Comparison of ENCODE assay signal across 11 mouse cellular contexts in the genomic region with DNA sequence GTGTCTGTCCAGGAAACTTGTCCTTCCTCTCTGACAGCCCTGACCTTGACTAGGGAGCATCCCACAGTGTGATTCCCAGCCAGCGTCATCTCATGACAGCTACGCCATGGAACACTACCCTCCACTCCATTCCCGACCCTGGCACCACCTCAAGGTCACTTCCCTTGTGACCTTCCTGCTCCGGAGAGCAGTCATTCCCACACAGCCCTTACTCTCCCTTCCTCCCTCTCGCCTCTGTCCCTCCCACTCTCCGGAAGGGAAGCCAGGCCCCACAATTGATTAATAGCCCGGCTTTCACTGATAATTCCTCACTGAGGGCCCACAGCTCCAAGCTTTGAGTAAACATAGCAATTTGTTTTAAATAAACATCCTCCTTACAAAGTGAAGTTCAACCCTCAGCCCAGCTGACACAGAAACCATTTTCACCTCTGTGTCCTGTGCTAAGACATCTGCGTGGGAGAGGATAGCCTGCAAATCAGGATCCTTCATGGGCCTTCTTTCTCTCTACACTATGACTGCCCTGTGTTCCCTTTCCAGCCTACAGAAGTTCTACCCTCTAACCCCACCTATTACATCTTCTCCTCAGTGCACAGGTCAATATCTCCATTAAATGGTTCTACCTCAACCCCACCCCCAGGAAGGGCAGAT. TPM values are rescaled to one million over a fixed set of nuclear protein-coding genes. Genes with fewer than 3 reads are reported as not detected.
DNase-seq lines count a peak whose midpoint lies in the region; ATAC-seq and TF ChIP-seq lines count a peak whose summit lies in the region.
"Had no signal": no experiment of that assay in that cellular context is flagged by ENCODE, and none has a peak within 500 bp of the region (broad histone marks: within the 10 kb centered on the region; RNA-seq: fewer than 3 reads in every experiment).

No protein-coding gene starts in this region.

- H3K9me3 ChIP-seq in heart, embryonic 16.5 days (replicated peaks; ENCODE audit: control insufficient read depth, low read length), result no peaks in the 10 kb centered on the region
- H3K9me3 ChIP-seq in hindbrain, postnatal 0 days (ENCODE audit: low read length), result no peaks in the 10 kb centered on the region
- no peaks in the 10 kb centered on the region for H3K9me3 ChIP-seq in forebrain, postnatal 0 days (ENCODE audit: low read length)
- H3K9me3 ChIP-seq: embryonic facial prominence, embryonic 10.5 days had no signal

- peak; percentile 70 to 78 for DNase-seq in adrenal gland, adult 18-20 months (ENCODE audit: low spot score in 2 of 2)
- peak; percentile 84 for DNase-seq in kidney, postnatal 14 days
- peak; percentile 88 for DNase-seq in lung, postnatal 10 days
- DNase-seq in hindbrain, postnatal 0 days (ENCODE audit: low spot score), result no peak
- DNase-seq in forebrain, postnatal 0 days, result no peak
- DNase-seq in layer of hippocampus, postnatal 14 days (ENCODE audit: low spot score in 2 of 2), result no peak
- DNase-seq in layer of hippocampus, adult 9-10 months (ENCODE audit: low spot score), result no peak
- DNase-seq: gastrocnemius, postnatal 25 days had no signal

- no peaks in the 10 kb centered on the region for H3K36me3 ChIP-seq in heart, embryonic 16.5 days (ENCODE audit: control insufficient read depth, insufficient read depth)
- H3K36me3 ChIP-seq in hindbrain, postnatal 0 days (ENCODE audit: insufficient read depth, low read length), result no peaks in the 10 kb centered on the region
- H3K36me3 ChIP-seq in forebrain, postnatal 0 days (ENCODE audit: insufficient read depth), result no peaks in the 10 kb centered on the region
- H3K36me3 ChIP-seq: embryonic facial prominence, embryonic 10.5 days had no signal

- H3K4me3 ChIP-seq in heart, embryonic 16.5 days (ENCODE audit: low read length), result no peak overlapping the region
- H3K4me3 ChIP-seq in hindbrain, postnatal 0 days (ENCODE audit: low read length), result no peak overlapping the region
- H3K4me3 ChIP-seq in forebrain, postnatal 0 days (ENCODE audit: low read depth, low read length), result no peak overlapping the region
- H3K4me3 ChIP-seq: embryonic facial prominence, embryonic 10.5 days; myocyte had no signal

- 0 out of 2 replicates have a peak overlapping the region, but pooled peaks have one; percentile 43 for H3K27ac ChIP-seq in heart, embryonic 16.5 days (ENCODE audit: low read length)
- H3K27ac ChIP-seq in hindbrain, postnatal 0 days, result no peak overlapping the region
- H3K27ac ChIP-seq in forebrain, postnatal 0 days (ENCODE audit: low read depth, low read length), result no peak overlapping the region
- H3K27ac ChIP-seq: embryonic facial prominence, embryonic 10.5 days had no signal

- no peak overlapping the region for H3K4me2 ChIP-seq in heart, embryonic 16.5 days (ENCODE audit: low read depth, low read length)
- H3K4me2 ChIP-seq in hindbrain, postnatal 0 days (ENCODE audit: low read depth, low read length), result no peak overlapping the region
- no peak overlapping the region for H3K4me2 ChIP-seq in forebrain, postnatal 0 days (ENCODE audit: low read depth)

- no peaks in the 10 kb centered on the region for H3K27me3 ChIP-seq in heart, embryonic 16.5 days (ENCODE audit: control insufficient read depth, insufficient read depth, low read length)
- H3K27me3 ChIP-seq in hindbrain, postnatal 0 days (ENCODE audit: insufficient read depth, low read length), result no peaks in the 10 kb centered on the region
- H3K27me3 ChIP-seq in forebrain, postnatal 0 days (ENCODE audit: insufficient read depth, low read length), result no peaks in the 10 kb centered on the region

- TF ChIP-seq CTCF in hindbrain, postnatal 0 days (IDR thresholded peaks at IDR 0.05; ENCODE audit: low read depth), result no peak
- TF ChIP-seq CTCF in forebrain, postnatal 0 days (IDR thresholded peaks at IDR 0.05; ENCODE audit: low read depth), result no peak

- H3K9ac ChIP-seq in heart, embryonic 16.5 days (ENCODE audit: low read length), result no peak overlapping the region
- no peak overlapping the region for H3K9ac ChIP-seq in hindbrain, postnatal 0 days (replicated peaks; ENCODE audit: low read length)
- no peak overlapping the region for H3K9ac ChIP-seq in forebrain, postnatal 0 days

- ATAC-seq in heart, embryonic 16.5 days (replicated peaks; ENCODE audit: extremely low read depth, insufficient read depth, low FRiP score), result peak; percentile 67
- ATAC-seq in hindbrain, postnatal 0 days, result no peak
- ATAC-seq in forebrain, postnatal 0 days, result no peak

- H3K4me1 ChIP-seq in heart, embryonic 16.5 days (ENCODE audit: control insufficient read depth, insufficient read depth, low read length), result peaks cover 20% of the 10 kb centered on the region
- no peaks in the 10 kb centered on the region for H3K4me1 ChIP-seq in hindbrain, postnatal 0 days (ENCODE audit: insufficient read depth, low read length)
- no peaks in the 10 kb centered on the region for H3K4me1 ChIP-seq in forebrain, postnatal 0 days (ENCODE audit: insufficient read depth)

- WGBS in heart, embryonic 16.5 days, result 20% methylated on average over 8 of the region's 8 CpGs
- whole genome bisulfite sequencing in hindbrain, postnatal 0 days, result 60% methylated on average over 8 of the region's 8 CpGs
- WGBS in forebrain, postnatal 0 days, result 83% methylated on average over 8 of the region's 8 CpGs

RNA-seq across cellular contexts. Expression of a gene that starts 47.1 kb away (rescaled TPM):
- 10 to 100 TPM; 41.5 to 44.2 TPM for total RNA-seq in adrenal gland, adult 18-20 months (2021)
- 25.5 and 28.0 TPM in 2 replicates for polyA plus RNA-seq in heart, embryonic 16.5 days (2015; fragmentation: Nextera tagmentation; extraction: Ambion mirVana)
- total RNA-seq in hindbrain, postnatal 0 days (2014; rRNA removed), result 9.7 and 14.7 TPM in 2 replicates
- polyA plus RNA-seq in hindbrain, postnatal 0 days (2015; fragmentation: Nextera tagmentation; extraction: Ambion mirVana), result 34.4 and 35.3 TPM in 2 replicates
- total RNA-seq in forebrain, postnatal 0 days (2014; rRNA removed), result 13.9 and 15.5 TPM in 2 replicates
- polyA plus RNA-seq in forebrain, postnatal 0 days (2015; fragmentation: Nextera tagmentation; extraction: Ambion mirVana), result 33.9 and 39.3 TPM in 2 replicates
- total RNA-seq in layer of hippocampus, postnatal 14 days (2021), result 10 to 100 TPM; 34.9 to 36.8 TPM

Comparison
In these comparisons a context has a peak if more than half of its experiments do, and no peak if none do; other contexts are left out.
1. DNase-seq: peak in adrenal gland, adult 18-20 months (2 of 2), kidney, postnatal 14 days (single experiment) and lung, postnatal 10 days (single experiment); none in hindbrain, postnatal 0 days (single experiment), forebrain, postnatal 0 days (single experiment), layer of hippocampus, postnatal 14 days (0 of 2) and layer of hippocampus, adult 9-10 months (single experiment).